Comparison of ENCODE assay signal across 10 mouse cellular contexts in genomic region chr17:88388441-88388951, GRCm38 (mm10). TPM values are rescaled to one million over a fixed set of nuclear protein-coding genes. Genes with fewer than 3 reads are reported as not detected.
DNase-seq lines count a peak whose midpoint lies in the region; ATAC-seq lines count a peak whose summit lies in the region.
"Had no signal": no experiment of that assay in that cellular context is flagged by ENCODE, and none has a peak within 500 bp of the region (broad histone marks: within the 10 kb centered on the region; RNA-seq: fewer than 3 reads in every experiment).

No protein-coding gene starts in this region.

- peak; percentile 19 for DNase-seq in neural tube, embryonic 10.5 days (ENCODE audit: extremely low spot score, low spot score)
- DNase-seq in layer of hippocampus, adult 8-10 months (ENCODE audit: low spot score in 2 of 2) = peak; percentile 56 to 75
- DNase-seq in retina, postnatal 1 day = peak; percentile 83
- no peak for DNase-seq in kidney, postnatal 25 days
- DNase-seq in embryonic facial prominence, embryonic 10.5 days (ENCODE audit: low spot score) = no peak
- DNase-seq: kidney, postnatal 4 days had no signal

- no peaks in the 10 kb centered on the region for H3K4me1 ChIP-seq in neural tube, embryonic 15.5 days
- no peaks in the 10 kb centered on the region for H3K4me1 ChIP-seq in forebrain, embryonic 12.5 days
- H3K4me1 ChIP-seq in embryonic facial prominence, embryonic 10.5 days = no peaks in the 10 kb centered on the region
- H3K4me1 ChIP-seq: liver, embryonic 15.5 days had no signal

- no peak for ATAC-seq in neural tube, embryonic 15.5 days (ENCODE audit: low FRiP score)
- ATAC-seq in forebrain, embryonic 12.5 days (ENCODE audit: low FRiP score) = peak; percentile 44; the same call in 1 of the 2 replicates
- no peak for ATAC-seq in erythroblast, adult 5-6 weeks (replicated peaks; ENCODE audit: low FRiP score, poor library complexity, severe bottlenecking)

- no peaks in the 10 kb centered on the region for H3K9me3 ChIP-seq in neural tube, embryonic 15.5 days (replicated peaks)
- H3K9me3 ChIP-seq in forebrain, embryonic 12.5 days = no peaks in the 10 kb centered on the region
- H3K9me3 ChIP-seq in embryonic facial prominence, embryonic 10.5 days = no peaks in the 10 kb centered on the region
- H3K9me3 ChIP-seq: liver, embryonic 15.5 days had no signal

- no peak overlapping the region for H3K9ac ChIP-seq in neural tube, embryonic 15.5 days (replicated peaks)
- no peak overlapping the region for H3K9ac ChIP-seq in forebrain, embryonic 12.5 days
- H3K9ac ChIP-seq: liver, embryonic 15.5 days had no signal

- no peaks in the 10 kb centered on the region for H3K36me3 ChIP-seq in neural tube, embryonic 15.5 days
- no peaks in the 10 kb centered on the region for H3K36me3 ChIP-seq in forebrain, embryonic 12.5 days (replicated peaks)
- H3K36me3 ChIP-seq in embryonic facial prominence, embryonic 10.5 days (replicated peaks) = no peaks in the 10 kb centered on the region
- H3K36me3 ChIP-seq: liver, embryonic 15.5 days had no signal

- no peak overlapping the region for H3K27ac ChIP-seq in neural tube, embryonic 15.5 days (replicated peaks)
- H3K27ac ChIP-seq in forebrain, embryonic 12.5 days = no peak overlapping the region
- no peak overlapping the region for H3K27ac ChIP-seq in embryonic facial prominence, embryonic 10.5 days (replicated peaks)
- H3K27ac ChIP-seq: liver, embryonic 15.5 days had no signal

- H3K4me3 ChIP-seq in neural tube, embryonic 15.5 days (replicated peaks) = no peak overlapping the region
- H3K4me3 ChIP-seq in forebrain, embryonic 12.5 days (replicated peaks) = no peak overlapping the region
- H3K4me3 ChIP-seq in embryonic facial prominence, embryonic 10.5 days = no peak overlapping the region
- H3K4me3 ChIP-seq: liver, embryonic 15.5 days had no signal

- WGBS in neural tube, embryonic 15.5 days = 53% methylated on average over 15 of the region's 15 CpGs
- WGBS in forebrain, embryonic 12.5 days = 65% methylated on average over 15 of the region's 15 CpGs
- 77% methylated on average over 15 of the region's 15 CpGs for WGBS in embryonic facial prominence, embryonic 10.5 days

- H3K4me2 ChIP-seq in neural tube, embryonic 15.5 days = no peak overlapping the region
- no peak overlapping the region for H3K4me2 ChIP-seq in forebrain, embryonic 12.5 days
- H3K4me2 ChIP-seq: liver, embryonic 15.5 days had no signal

- no peaks in the 10 kb centered on the region for H3K27me3 ChIP-seq in neural tube, embryonic 15.5 days (replicated peaks)
- no peaks in the 10 kb centered on the region for H3K27me3 ChIP-seq in forebrain, embryonic 12.5 days
- no peaks in the 10 kb centered on the region for H3K27me3 ChIP-seq in embryonic facial prominence, embryonic 10.5 days (replicated peaks; ENCODE audit: low read depth, poor library complexity, severe bottlenecking)
- H3K27me3 ChIP-seq: liver, embryonic 15.5 days had no signal

RNA-seq across cellular contexts. Expression of gene Foxn2, which starts 52.0 kb away (rescaled TPM):
- polyA plus RNA-seq in neural tube, embryonic 15.5 days (2015; fragmentation: Nextera tagmentation; extraction: Ambion mirVana) = 8.4 and 9.6 TPM in 2 replicates
- 13.4 and 14.9 TPM in 2 replicates for polyA plus RNA-seq in forebrain, embryonic 12.5 days (2016; fragmentation: Nextera tagmentation; extraction: Ambion mirVana)
- 10 to 100 TPM; 22.9 to 25.2 (median 24.0) TPM for total RNA-seq in layer of hippocampus, adult 8-10 months (2022)
- 16.6 and 17.3 TPM in 2 replicates for polyA plus RNA-seq in embryonic facial prominence, embryonic 10.5 days (2016; fragmentation: Nextera tagmentation; extraction: Ambion mirVana)
- total RNA-seq in erythroblast, adult 5-6 weeks (2015; ENCODE audit: low replicate concordance) = 16.3 and 17.3 TPM in 2 replicates
- 13.4 and 21.0 TPM in 2 replicates for total RNA-seq in erythroblast, adult 5-6 weeks (2017; ENCODE audit: low replicate concordance)

Comparison
In these comparisons a context has a peak if more than half of its experiments do, and no peak if none do; other contexts are left out.
1. DNase-seq: peak in neural tube, embryonic 10.5 days (single experiment), layer of hippocampus, adult 8-10 months (2 of 2) and retina, postnatal 1 day (single experiment); none in kidney, postnatal 25 days (0 of 2) and embryonic facial prominence, embryonic 10.5 days (single experiment).